Mouse (Mus musculus): ENCODE measurements at regions not wholly inside any gene's neighbourhood (a gene's known extent, or its start where the extent isn't known, plus 50 kb on each side); places are given as distances from the start of the nearest gene placed in this dataset.

GRCm38 (mm10) chr6:94875065-94875464 lies 175.1 kb upstream of the Lrig1 start:
- H3K27me3 ChIP-seq (ENCODE audit: control insufficient read depth, insufficient read depth, low read length): no peaks in the 10 kb centered on the region
- no peaks in the 10 kb centered on the region for H3K36me3 ChIP-seq (ENCODE audit: control insufficient read depth, insufficient read depth, low read length)
- H3K27ac ChIP-seq (ENCODE audit: insufficient read depth, low read depth, low read length): no peak overlapping the region
- WGBS: 92% methylated on average over 4 of the region's 4 CpGs
- H3K4me1 ChIP-seq (ENCODE audit: control insufficient read depth, insufficient read depth, insufficient read length, low read length): no peaks in the 10 kb centered on the region
- no peak overlapping the region for H3K4me3 ChIP-seq (ENCODE audit: low read depth, low read length)
- TF ChIP-seq POLR2A (IDR thresholded peaks at IDR 0.05; ENCODE audit: low read depth, low read length): no peak
- no peak for TF ChIP-seq CTCF (IDR thresholded peaks at IDR 0.05; ENCODE audit: extremely low read depth, insufficient read length, insufficient replicate concordance, low read depth, low read length)

DNA sequence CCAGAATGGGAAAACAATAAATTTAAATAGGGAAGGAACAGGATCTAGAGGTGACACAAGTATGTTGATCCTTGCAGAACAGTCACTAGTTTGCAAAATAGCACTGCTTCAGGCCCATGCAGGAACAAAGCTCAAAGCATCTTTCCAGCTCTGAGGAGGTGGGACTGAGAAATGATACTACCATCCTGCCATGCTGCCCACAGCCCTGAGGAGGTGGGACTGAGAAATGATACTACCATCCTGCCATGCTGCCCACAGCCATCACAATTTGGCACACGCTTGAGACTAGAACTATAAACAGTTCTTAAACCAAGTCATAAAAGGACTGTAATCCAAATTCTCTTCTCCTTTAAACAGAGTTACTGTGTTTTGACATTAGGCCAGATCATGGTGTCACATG lies 174.5 kb upstream of the Lrig1 start:
- Histone ChIP-seq H3K4me3 (ENCODE audit: low read depth, low read length) (no peak overlapping the region), H3K27ac (ENCODE audit: insufficient read depth, low read depth, low read length) (no peak overlapping the region), H3K36me3 (ENCODE audit: control insufficient read depth, insufficient read depth, low read length) (no peaks in the 10 kb centered on the region), H3K4me1 (ENCODE audit: control insufficient read depth, insufficient read depth, insufficient read length, low read length) (no peaks in the 10 kb centered on the region), H3K27me3 (ENCODE audit: control insufficient read depth, insufficient read depth, low read length) (no peaks in the 10 kb centered on the region)
- 74% methylated on average over 1 of the region's 1 CpGs for WGBS
- TF ChIP-seq POLR2A (IDR thresholded peaks at IDR 0.05; ENCODE audit: low read depth, low read length) (no peak), CTCF (IDR thresholded peaks at IDR 0.05; ENCODE audit: extremely low read depth, insufficient read length, insufficient replicate concordance, low read depth, low read length) (no peak)

- H3K4me3 ChIP-seq (ENCODE audit: low read depth, low read length): no peak overlapping the region
- H3K4me1 ChIP-seq (ENCODE audit: control insufficient read depth, insufficient read depth, insufficient read length, low read length): peaks cover 2% of the 10 kb centered on the region; the same call in 1 of the 2 replicates
- no peak overlapping the region for H3K27ac ChIP-seq (ENCODE audit: insufficient read depth, low read depth, low read length)
- TF ChIP-seq CTCF (IDR thresholded peaks at IDR 0.05; ENCODE audit: extremely low read depth, insufficient read length, insufficient replicate concordance, low read depth, low read length): no peak
- no peak for TF ChIP-seq POLR2A (IDR thresholded peaks at IDR 0.05; ENCODE audit: low read depth, low read length)
- 45% methylated on average over 3 of the region's 3 CpGs for WGBS
- H3K27me3 ChIP-seq (ENCODE audit: control insufficient read depth, insufficient read depth, low read length): no peaks in the 10 kb centered on the region
- H3K36me3 ChIP-seq (ENCODE audit: control insufficient read depth, insufficient read depth, low read length): no peaks in the 10 kb centered on the region
Measured at GRCm38 (mm10) chr6:94867952-94868351, 168.0 kb upstream of the Lrig1 start.

DNA sequence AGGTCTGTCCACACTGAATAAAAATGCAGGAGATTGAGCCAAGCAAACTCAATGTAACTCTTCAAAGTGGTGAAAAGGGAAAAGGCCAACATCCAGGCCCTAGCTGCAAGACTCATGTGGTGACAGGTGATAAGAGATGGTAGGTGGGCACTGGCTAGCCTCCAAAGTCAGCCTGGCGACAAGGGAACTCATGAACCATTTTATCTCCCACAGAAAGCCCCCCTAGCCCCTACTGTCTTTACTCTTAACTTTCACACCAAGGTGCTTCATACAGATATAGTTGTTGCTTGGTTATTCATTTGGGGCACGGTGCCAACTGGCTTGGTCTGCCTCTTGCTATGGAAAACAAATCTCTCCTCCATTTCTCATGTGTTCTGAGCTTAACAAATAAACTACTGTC lies 165.5 kb upstream of the Lrig1 start:
- WGBS: 82% methylated on average over 2 of the region's 2 CpGs
- TF ChIP-seq CTCF (IDR thresholded peaks at IDR 0.05; ENCODE audit: extremely low read depth, insufficient read length, insufficient replicate concordance, low read depth, low read length): no peak
- no peak for TF ChIP-seq POLR2A (IDR thresholded peaks at IDR 0.05; ENCODE audit: low read depth, low read length)
- no peak overlapping the region for H3K27ac ChIP-seq (ENCODE audit: insufficient read depth, low read depth, low read length)
- peaks cover 2% of the 10 kb centered on the region; the same call in 1 of the 2 replicates for H3K4me1 ChIP-seq (ENCODE audit: control insufficient read depth, insufficient read depth, insufficient read length, low read length)
- no peaks in the 10 kb centered on the region for H3K27me3 ChIP-seq (ENCODE audit: control insufficient read depth, insufficient read depth, low read length)
- H3K36me3 ChIP-seq (ENCODE audit: control insufficient read depth, insufficient read depth, low read length): no peaks in the 10 kb centered on the region
- no peak overlapping the region for H3K4me3 ChIP-seq (ENCODE audit: low read depth, low read length)

GRCm38 (mm10) chr6:94858121-94858621 lies 158.2 kb upstream of the Lrig1 start:
- Histone ChIP-seq H3K4me3 (ENCODE audit: low read depth, low read length) (no peak overlapping the region), H3K36me3 (ENCODE audit: control insufficient read depth, insufficient read depth, low read length) (no peaks in the 10 kb centered on the region), H3K4me1 (ENCODE audit: control insufficient read depth, insufficient read depth, insufficient read length, low read length) (no peaks in the 10 kb centered on the region), H3K27me3 (ENCODE audit: control insufficient read depth, insufficient read depth, low read length) (no peaks in the 10 kb centered on the region), H3K27ac (ENCODE audit: insufficient read depth, low read depth, low read length) (no peak overlapping the region)
- TF ChIP-seq CTCF (IDR thresholded peaks at IDR 0.05; ENCODE audit: extremely low read depth, insufficient read length, insufficient replicate concordance, low read depth, low read length) (no peak), POLR2A (IDR thresholded peaks at IDR 0.05; ENCODE audit: low read depth, low read length) (no peak)
- WGBS: 79% methylated on average over 5 of the region's 5 CpGs

GRCm38 (mm10) chr6:94850121-94850520 lies 150.2 kb upstream of the Lrig1 start:
- Histone ChIP-seq H3K4me1 (ENCODE audit: control insufficient read depth, insufficient read depth, insufficient read length, low read length) (no peaks in the 10 kb centered on the region), H3K27ac (ENCODE audit: insufficient read depth, low read depth, low read length) (no peak overlapping the region), H3K4me3 (ENCODE audit: low read depth, low read length) (no peak overlapping the region), H3K36me3 (ENCODE audit: control insufficient read depth, insufficient read depth, low read length) (no peaks in the 10 kb centered on the region), H3K27me3 (ENCODE audit: control insufficient read depth, insufficient read depth, low read length) (no peaks in the 10 kb centered on the region)
- WGBS: 59% methylated on average over 5 of the region's 5 CpGs
- no peak for TF ChIP-seq POLR2A (IDR thresholded peaks at IDR 0.05; ENCODE audit: low read depth, low read length)
- no peak for TF ChIP-seq CTCF (IDR thresholded peaks at IDR 0.05; ENCODE audit: extremely low read depth, insufficient read length, insufficient replicate concordance, low read depth, low read length)

DNA sequence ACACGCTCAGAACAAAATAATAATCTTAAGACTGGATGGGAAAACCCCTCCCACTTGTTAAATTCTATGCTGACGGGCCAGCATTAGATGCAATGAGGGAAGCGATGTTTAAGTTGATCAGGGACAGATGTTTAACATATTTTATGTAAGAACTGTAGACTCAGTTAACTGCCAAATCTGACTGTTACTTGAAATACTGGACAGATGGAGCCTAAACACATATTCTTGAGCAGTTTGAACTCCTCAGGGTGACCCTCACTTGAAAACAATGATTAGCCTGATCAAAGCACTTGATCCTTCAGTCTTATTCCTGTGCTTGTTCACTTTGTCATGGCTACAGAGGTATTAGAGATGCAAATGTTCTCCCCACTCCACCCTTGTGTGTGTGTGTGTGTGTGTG lies 149.6 kb upstream of the Lrig1 start:
- Histone ChIP-seq H3K27ac (ENCODE audit: insufficient read depth, low read depth, low read length) (no peak overlapping the region), H3K27me3 (ENCODE audit: control insufficient read depth, insufficient read depth, low read length) (no peaks in the 10 kb centered on the region), H3K4me3 (ENCODE audit: low read depth, low read length) (no peak overlapping the region), H3K4me1 (ENCODE audit: control insufficient read depth, insufficient read depth, insufficient read length, low read length) (no peaks in the 10 kb centered on the region), H3K36me3 (ENCODE audit: control insufficient read depth, insufficient read depth, low read length) (no peaks in the 10 kb centered on the region)
- WGBS: 87% methylated on average over 3 of the region's 3 CpGs
- TF ChIP-seq CTCF (IDR thresholded peaks at IDR 0.05; ENCODE audit: extremely low read depth, insufficient read length, insufficient replicate concordance, low read depth, low read length) (no peak), POLR2A (IDR thresholded peaks at IDR 0.05; ENCODE audit: low read depth, low read length) (no peak)

Data from small intestine, adult 2 months (tissue).